Mouse (Mus musculus) lung, postnatal 10 days (tissue): ENCODE data around the gene Kif13a.

Source experiments
- DNase-seq: peaks from one replicate; pipeline ENCODE4 v3.0.0; 2021

The Kif13a gene

GRCm38 (mm10) chr13:46724371-46724770 lies 205.3 kb downstream of the Kif13a start:
- no peak for DNase-seq

DNA sequence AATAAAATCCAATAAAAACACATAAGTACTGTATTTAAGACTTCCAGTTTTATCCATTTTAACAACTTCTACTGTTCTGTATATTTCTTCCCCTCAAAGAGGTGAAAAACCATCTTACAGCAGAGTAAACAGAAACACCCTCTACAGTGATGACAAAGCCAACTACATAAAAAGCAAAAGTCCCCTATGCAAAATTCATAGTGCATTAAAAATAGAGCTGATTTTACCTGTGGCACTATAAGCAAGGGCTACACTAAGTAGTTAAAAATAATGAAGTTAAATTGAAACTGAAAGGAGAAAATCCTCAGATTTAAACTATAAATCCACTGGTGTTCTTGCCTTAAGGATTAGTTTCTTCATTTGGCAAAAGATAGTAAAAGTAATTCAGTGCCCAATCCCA lies 208.7 kb downstream of the Kif13a start:
- no peak for DNase-seq

DNA sequence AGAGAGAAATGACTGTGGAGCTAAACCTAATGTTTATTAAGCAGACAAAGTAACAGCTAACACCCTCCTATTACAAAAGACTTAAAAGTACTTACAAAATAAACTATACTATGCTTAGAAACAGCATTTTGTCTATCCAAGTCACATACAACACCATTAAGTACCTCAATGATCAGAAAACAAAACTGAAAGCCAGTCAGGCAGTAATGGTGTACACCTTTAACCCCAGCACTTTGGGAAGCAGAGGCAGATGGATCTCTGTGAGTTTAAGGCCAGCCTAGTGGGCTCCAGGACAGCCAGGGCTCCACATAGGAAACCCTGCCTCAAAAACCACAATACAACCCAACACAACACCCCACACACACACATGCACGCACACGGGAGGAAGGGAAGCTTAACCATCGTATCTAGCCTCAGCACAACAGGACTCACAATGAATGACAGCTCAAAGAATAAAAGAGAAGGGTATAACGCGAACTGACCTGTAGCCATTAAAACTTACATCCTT lies 210.7 kb downstream of the Kif13a start:
- no peak for DNase-seq

DNA sequence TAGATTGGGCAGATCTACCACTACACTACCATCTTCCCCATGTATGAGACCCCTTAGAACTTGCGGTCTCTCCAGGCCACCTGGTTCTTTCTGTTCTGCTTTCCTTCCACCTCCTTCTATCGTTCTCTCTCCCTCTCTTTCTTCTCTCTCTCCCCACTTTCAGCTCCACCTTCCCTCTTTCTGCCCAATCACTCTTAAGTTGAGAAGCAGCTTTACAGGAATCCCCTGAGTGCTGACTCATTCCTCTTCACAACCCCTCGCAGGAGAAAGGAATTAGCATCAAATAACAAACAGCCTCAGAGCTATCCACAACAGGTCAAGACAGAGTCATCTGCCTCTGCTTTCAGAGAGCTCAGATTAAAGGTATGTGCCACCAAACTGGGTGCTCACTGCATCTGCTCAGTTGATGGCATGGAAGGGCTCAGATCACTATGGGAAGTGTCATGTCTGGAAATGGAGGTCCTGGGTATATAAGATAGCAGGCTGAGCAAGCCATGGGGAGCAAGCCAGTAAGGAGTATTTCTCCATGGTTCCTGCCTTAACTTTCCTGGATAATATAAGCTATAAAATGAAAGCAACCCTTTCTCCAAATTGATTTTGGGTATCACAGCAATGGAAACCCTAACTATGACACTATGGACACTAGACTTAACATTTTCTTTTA lies 213.6 kb downstream of the Kif13a start:
- DNase-seq, result no peak

DNA sequence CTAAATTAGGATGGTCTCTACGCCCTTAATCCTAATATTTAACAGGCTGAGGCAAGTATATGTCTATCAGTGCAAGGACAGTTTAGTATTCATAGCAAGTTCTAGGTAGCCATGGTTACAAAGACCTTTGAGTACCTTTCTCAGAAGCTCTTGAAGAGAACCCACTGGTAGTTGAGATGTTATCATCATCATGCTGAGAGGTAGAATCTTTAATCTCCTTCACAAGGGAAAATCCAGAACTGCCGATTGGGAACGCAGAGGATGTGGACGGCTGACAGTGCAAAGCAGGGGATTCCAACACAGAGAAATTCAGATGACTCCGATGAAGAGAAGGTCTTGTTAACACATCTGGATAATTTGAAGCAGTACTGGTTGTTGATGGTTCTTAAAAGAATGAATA lies 216.2 kb downstream of the Kif13a start:
- DNase-seq, result no peak

DNA sequence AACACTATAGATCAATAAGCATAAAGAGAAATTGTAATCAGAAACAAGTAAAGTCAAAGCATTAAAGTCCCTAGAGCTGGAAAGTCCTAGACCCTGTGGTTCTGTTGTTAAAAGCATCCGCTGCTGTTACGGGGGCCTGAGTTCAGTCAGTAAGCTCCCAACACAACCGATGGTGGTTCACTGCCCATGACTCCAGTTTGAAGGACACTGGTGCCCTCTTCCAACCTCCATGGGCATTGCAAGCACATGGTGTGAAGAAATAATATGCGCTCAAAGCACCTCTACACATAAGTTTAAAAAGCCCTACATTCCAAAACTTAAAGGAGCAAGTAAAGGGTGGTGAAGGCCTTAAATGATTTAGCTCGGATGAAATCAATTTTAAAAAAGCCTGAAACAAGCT lies 226.5 kb downstream of the Kif13a start:
- peak; percentile 27 for DNase-seq

- no peak for DNase-seq
These were observed 228.2 kb downstream of the Kif13a start for GRCm38 (mm10) chr13:46701486-46701885.

DNA sequence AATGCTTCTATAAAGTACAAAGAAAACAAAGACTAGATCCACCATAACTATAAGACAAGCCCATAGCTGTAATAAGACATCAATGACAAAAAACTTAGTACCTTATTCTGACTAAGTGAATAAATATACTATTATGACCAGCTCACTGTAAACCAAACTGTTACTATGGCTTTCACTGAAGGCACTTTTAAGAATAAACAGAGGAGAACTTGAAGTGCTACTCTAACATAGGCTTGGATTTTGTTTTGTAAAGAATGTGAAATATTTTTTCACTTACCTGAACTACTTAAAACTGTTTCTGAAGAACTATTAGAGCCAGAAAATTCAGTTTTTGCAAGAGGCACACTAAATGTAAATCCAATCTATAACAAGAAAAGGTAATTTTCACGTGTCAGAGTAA lies 230.3 kb downstream of the Kif13a start:
- DNase-seq, result no peak
